Mouse (Mus musculus): ENCODE results near the gene St6galnac6.

Gene St6galnac6

GRCm38 (mm10) chr2:32582830-32583799 is 16.4 kb upstream of the St6galnac6 start:
- intact Hi-C loops (cut with DNase I): loop anchor here (2.0 kb wide), 1 partner anchor 20 kb away; no protein-coding TSS in a partner anchor

GRCm38 (mm10) chr2:32585149-32585714 is 14.3 kb upstream of the St6galnac6 start:
- intact Hi-C loops (cut with DNase I): no loop called here

GRCm38 (mm10) chr2:32586871-32587351 is 12.6 kb upstream of the St6galnac6 start, which contains the start of gene St6galnac4:
Gene St6galnac4, plus strand, starts transcription at chr2:32587095.
- intact Hi-C loops (cut with DNase I): no loop called here

GRCm38 (mm10) chr2:32587731-32588321 is 11.7 kb upstream of the St6galnac6 start:
- intact Hi-C loops (cut with DNase I): no loop called here

- intact Hi-C loops (cut with DNase I): no loop called here
These were observed 10.2 kb upstream of the St6galnac6 start for GRCm38 (mm10) chr2:32589213-32589795.

GRCm38 (mm10) chr2:32590224-32590623 is 9.3 kb upstream of the St6galnac6 start:
- intact Hi-C loops (cut with DNase I): no loop called here

GRCm38 (mm10) chr2:32591249-32591648 is 8.3 kb upstream of the St6galnac6 start:
- intact Hi-C loops (cut with DNase I): no loop called here

- intact Hi-C loops (cut with DNase I): no loop called here
These were observed 2.8 kb upstream of the St6galnac6 start for GRCm38 (mm10) chr2:32596725-32597124.

GRCm38 (mm10) chr2:32597248-32597647 is 2.3 kb upstream of the St6galnac6 start:
- intact Hi-C loops (cut with DNase I): no loop called here

GRCm38 (mm10) chr2:32597699-32598098 is 1.8 kb upstream of the St6galnac6 start:
- intact Hi-C loops (cut with DNase I): no loop called here

GRCm38 (mm10) chr2:32598506-32598905 is 1.0 kb upstream of the St6galnac6 start:
- intact Hi-C loops (cut with DNase I): no loop called here

- intact Hi-C loops (cut with DNase I): loop anchor here (2.0 kb wide), 1 partner anchor 19 kb away; no protein-coding TSS in a partner anchor
These were observed 2.0 kb downstream of the St6galnac6 start for GRCm38 (mm10) chr2:32601417-32602065.

- intact Hi-C loops (cut with DNase I): loop anchor here (2.0 kb wide), 1 partner anchor 20 kb away; no protein-coding TSS in a partner anchor
These were observed 3.1 kb downstream of the St6galnac6 start for GRCm38 (mm10) chr2:32602600-32603054.

- intact Hi-C loops (cut with DNase I): no loop called here
These were observed 5.1 kb downstream of the St6galnac6 start for GRCm38 (mm10) chr2:32604631-32605030.

GRCm38 (mm10) chr2:32606161-32607142 is 6.9 kb downstream of the St6galnac6 start:
- intact Hi-C loops (cut with DNase I): no loop called here

GRCm38 (mm10) chr2:32607262-32607947 is 7.9 kb downstream of the St6galnac6 start:
- intact Hi-C loops (cut with DNase I): no loop called here

GRCm38 (mm10) chr2:32608141-32608777 is 8.8 kb downstream of the St6galnac6 start:
- intact Hi-C loops (cut with DNase I): no loop called here

- intact Hi-C loops (cut with DNase I): no loop called here
These were observed 9.4 kb downstream of the St6galnac6 start for GRCm38 (mm10) chr2:32608778-32609435.

All from adrenal gland (tissue).